Mouse (Mus musculus): ENCODE measurements around the gene Psmc5.

DNA sequence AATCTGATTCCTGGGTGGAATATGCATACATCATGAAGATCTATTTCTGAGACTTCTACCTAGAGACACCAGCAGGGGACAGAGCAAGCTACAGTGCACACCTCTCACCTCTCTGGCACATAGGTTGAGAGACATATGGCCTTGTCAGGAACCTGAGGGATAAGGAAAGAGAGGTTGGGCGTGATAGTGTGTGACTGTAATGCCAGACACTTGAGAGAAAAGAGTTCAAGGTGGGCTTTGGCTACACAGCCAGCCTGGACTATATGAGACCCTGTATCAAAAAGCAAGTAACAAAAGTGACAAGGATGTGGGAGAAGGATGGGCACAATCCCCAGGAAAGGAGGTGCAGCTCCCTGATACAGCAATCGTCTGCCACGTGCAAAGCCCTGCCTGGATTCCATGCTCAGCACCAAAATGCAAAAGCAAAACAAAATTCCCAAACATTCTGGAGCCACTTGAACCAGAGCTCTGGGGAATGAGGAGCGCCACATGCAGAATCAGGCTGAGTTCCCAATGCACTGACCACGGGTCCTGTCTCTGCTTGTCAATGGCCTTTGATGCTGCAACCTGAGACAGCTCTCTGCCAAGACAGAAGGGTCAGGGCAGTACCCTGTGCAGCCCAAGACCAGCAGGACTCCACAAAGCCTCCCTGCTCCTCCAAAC lies 15.3 kb downstream of the Psmc5 start:
- no peak for TF ChIP-seq CTCF (IDR thresholded peaks at IDR 0.05; ENCODE audit: borderline replicate concordance, extremely low read depth, insufficient read depth, insufficient read length)
- no peak for TF ChIP-seq POLR2A (IDR thresholded peaks at IDR 0.05; ENCODE audit: borderline replicate concordance, extremely low read depth, insufficient read depth, insufficient read length, poor library complexity, severe bottlenecking)
